Mouse (Mus musculus) forebrain, embryonic 11.5 days (tissue): ENCODE data around the gene Luc7l3. TPM values are rescaled to one million over a fixed set of nuclear protein-coding genes. Genes with fewer than 3 reads are reported as not detected.

Experiments
- ATAC-seq: fragments of 200-750 bp; cut with Nextera tagmentation; replicated peaks from 2 replicates; pipeline ENCODE4 v1.8.0; 2017; ENCODE audit warnings: moderate TSS enrichment; ENCODE audit not compliant: low FRiP score
- DNase-seq: peaks from one replicate; pipeline ENCODE4 v3.0.0-alpha.2; 2017; ENCODE audit warnings: low spot score
- H3K27ac ChIP-seq: fragments of 300-500 bp; sonication (generic); 2 replicates; pipeline ENCODE4 v1.5.1; 2014; ENCODE audit warnings: low read depth, low read length
- H3K27me3 ChIP-seq: fragments of 300-500 bp; sonication (generic); 2 replicates; pipeline ENCODE4 v1.6.1; 2014; ENCODE audit warnings: mild to moderate bottlenecking, low read length, mixed read lengths; ENCODE audit not compliant: control insufficient read depth, insufficient read depth
- H3K36me3 ChIP-seq: fragments of 300-500 bp; sonication (generic); 2 replicates; pipeline ENCODE4 v1.6.1; 2014; ENCODE audit warnings: mild to moderate bottlenecking, low read length, moderate library complexity, mixed read lengths; ENCODE audit not compliant: control insufficient read depth, insufficient read depth
- H3K4me1 ChIP-seq: fragments of 300-500 bp; sonication (generic); replicated peaks from 2 replicates; pipeline ENCODE4 v1.6.1; 2014; ENCODE audit warnings: low read length, mixed read lengths; ENCODE audit not compliant: control insufficient read depth, insufficient read depth
- H3K4me2 ChIP-seq: fragments of 300-500 bp; sonication (generic); 2 replicates; pipeline ENCODE4 v1.6.1; 2014; ENCODE audit warnings: low read depth, mild to moderate bottlenecking, low read length, moderate library complexity, mixed read lengths; ENCODE audit not compliant: severe bottlenecking
- H3K4me3 ChIP-seq: fragments of 300-500 bp; sonication (generic); 2 replicates; pipeline ENCODE4 v1.5.1; 2014; ENCODE audit warnings: low read depth, low read length
- H3K9ac ChIP-seq: fragments of 300-500 bp; sonication (generic); 2 replicates; pipeline ENCODE4 v1.6.1; 2014; ENCODE audit warnings: low read length
- H3K9me3 ChIP-seq: fragments of 300-500 bp; sonication (generic); 2 replicates; pipeline ENCODE4 v1.6.1; 2016; ENCODE audit warnings: low read length, mixed read lengths; ENCODE audit not compliant: control insufficient read depth
- WGBS: fragments of 180-500 bp; shearing (Covaris S2); extraction: QIAGEN DNeasy Blood & Tissue Kit; methylation state at CpG from one replicate; pipeline ENCODE4 v1.1.7; 2014; 5-methylcytosine and 5-hydroxymethylcytosine counted together
- polyA plus RNA-seq: library from polyadenylated mRNA; unstranded; fragments of >200 nt; fragmentation: Nextera tagmentation; extraction: Ambion mirVana; gene quantifications from 2 replicates; pipeline ENCODE4 v1.2.1, GENCODE M21; 2014

Luc7l3 gene
- polyA plus RNA-seq, 1 experiment from 2014 or later, result 136 TPM

GRCm38 (mm10) chr11:94320969-94321930 lies 538 bp downstream of the Luc7l3 start:
- under 1% methylated on average over 65 of the region's 67 CpGs for WGBS
- peaks cover 2% of the 10 kb centered on the region; the same call in 1 of the 2 replicates for H3K36me3 ChIP-seq
- H3K4me2 ChIP-seq, result peak overlapping the region; percentile 72
- peaks cover 7% of the 10 kb centered on the region; the same call in 1 of the 2 replicates for H3K4me1 ChIP-seq
- DNase-seq, result peak; percentile 78
- peak overlapping the region; percentile 97 for H3K9ac ChIP-seq
- no peaks in the 10 kb centered on the region for H3K27me3 ChIP-seq
- peak; percentile 70 for ATAC-seq
- H3K4me3 ChIP-seq, result peak overlapping the region; percentile 91
- peak overlapping the region; percentile 94 for H3K27ac ChIP-seq
- no peaks in the 10 kb centered on the region for H3K9me3 ChIP-seq

- 92% methylated on average over 5 of the region's 5 CpGs for WGBS
- Histone ChIP-seq H3K27ac (no peak overlapping the region), H3K9me3 (no peaks in the 10 kb centered on the region), H3K27me3 (no peaks in the 10 kb centered on the region), H3K9ac (no peak overlapping the region), H3K4me1 (peaks cover 7% of the 10 kb centered on the region; the same call in 1 of the 2 replicates), H3K4me3 (no peak overlapping the region), H3K36me3 (peaks cover 2% of the 10 kb centered on the region; the same call in 1 of the 2 replicates), H3K4me2 (no peak overlapping the region)
- DNase-seq (no peak), ATAC-seq (no peak)
Measured at GRCm38 (mm10) chr11:94318056-94318455, 3.7 kb downstream of the Luc7l3 start.

GRCm38 (mm10) chr11:94317515-94317914 lies 4.3 kb downstream of the Luc7l3 start:
- Histone ChIP-seq H3K9me3 (no peaks in the 10 kb centered on the region), H3K27me3 (no peaks in the 10 kb centered on the region), H3K4me2 (no peak overlapping the region), H3K9ac (no peak overlapping the region), H3K36me3 (peaks cover 2% of the 10 kb centered on the region; the same call in 1 of the 2 replicates), H3K4me3 (no peak overlapping the region), H3K4me1 (peaks cover 7% of the 10 kb centered on the region; the same call in 1 of the 2 replicates), H3K27ac (no peak overlapping the region)
- ATAC-seq (no peak), DNase-seq (no peak)
- 64% methylated on average over 4 of the region's 4 CpGs for WGBS

- WGBS, result 83% methylated on average over 1 of the region's 1 CpGs
- H3K27me3 ChIP-seq, result no peaks in the 10 kb centered on the region
- DNase-seq (no peak), ATAC-seq (no peak)
- no peak overlapping the region for H3K9ac ChIP-seq
- no peaks in the 10 kb centered on the region for H3K9me3 ChIP-seq
- no peak overlapping the region for H3K4me3 ChIP-seq
- no peak overlapping the region for H3K4me2 ChIP-seq
- peaks cover 2% of the 10 kb centered on the region; the same call in 1 of the 2 replicates for H3K36me3 ChIP-seq
- H3K27ac ChIP-seq, result no peak overlapping the region
- H3K4me1 ChIP-seq, result peaks cover 7% of the 10 kb centered on the region; the same call in 1 of the 2 replicates
Measured at GRCm38 (mm10) chr11:94317014-94317413, 4.8 kb downstream of the Luc7l3 start.

- Histone ChIP-seq H3K9ac (no peak overlapping the region), H3K36me3 (peaks cover 2% of the 10 kb centered on the region; the same call in 1 of the 2 replicates), H3K9me3 (no peaks in the 10 kb centered on the region), H3K4me2 (no peak overlapping the region), H3K27ac (no peak overlapping the region), H3K27me3 (no peaks in the 10 kb centered on the region), H3K4me1 (peaks cover 7% of the 10 kb centered on the region; the same call in 1 of the 2 replicates), H3K4me3 (no peak overlapping the region)
- DNase-seq (no peak), ATAC-seq (no peak)
- WGBS, result 82% methylated on average over 2 of the region's 2 CpGs
Measured at GRCm38 (mm10) chr11:94316528-94316927, 5.3 kb downstream of the Luc7l3 start.

GRCm38 (mm10) chr11:94315308-94315707 lies 6.5 kb downstream of the Luc7l3 start:
- WGBS, result 85% methylated on average over 1 of the region's 1 CpGs
- H3K4me1 ChIP-seq, result peaks cover 5% of the 10 kb centered on the region; the same call in 1 of the 2 replicates
- ATAC-seq (no peak), DNase-seq (no peak)
- H3K9me3 ChIP-seq, result no peaks in the 10 kb centered on the region
- H3K4me3 ChIP-seq, result no peak overlapping the region
- H3K27ac ChIP-seq, result no peak overlapping the region
- no peak overlapping the region for H3K9ac ChIP-seq
- H3K36me3 ChIP-seq, result peaks cover 2% of the 10 kb centered on the region; the same call in 1 of the 2 replicates
- no peak overlapping the region for H3K4me2 ChIP-seq
- H3K27me3 ChIP-seq, result no peaks in the 10 kb centered on the region

- Histone ChIP-seq H3K9ac (no peak overlapping the region), H3K4me1 (peaks cover 5% of the 10 kb centered on the region; the same call in 1 of the 2 replicates), H3K4me3 (no peak overlapping the region), H3K4me2 (no peak overlapping the region), H3K36me3 (peaks cover 2% of the 10 kb centered on the region; the same call in 1 of the 2 replicates), H3K27me3 (no peaks in the 10 kb centered on the region), H3K27ac (no peak overlapping the region), H3K9me3 (no peaks in the 10 kb centered on the region)
- DNase-seq, result no peak
- no peak for ATAC-seq
- WGBS, result 96% methylated on average over 2 of the region's 2 CpGs
Measured at GRCm38 (mm10) chr11:94314098-94314652, 7.6 kb downstream of the Luc7l3 start.

- no peak for ATAC-seq
- H3K4me3 ChIP-seq, result no peak overlapping the region
- WGBS, result 92% methylated on average over 1 of the region's 1 CpGs
- no peak for DNase-seq
- H3K9me3 ChIP-seq, result no peaks in the 10 kb centered on the region
- no peak overlapping the region for H3K4me2 ChIP-seq
- H3K4me1 ChIP-seq, result 0 out of 2 replicates have a peak, but pooled peaks cover 2% of the 10 kb centered on the region
- no peaks in the 10 kb centered on the region for H3K27me3 ChIP-seq
- H3K9ac ChIP-seq, result no peak overlapping the region
- no peak overlapping the region for H3K27ac ChIP-seq
- H3K36me3 ChIP-seq, result no peaks in the 10 kb centered on the region; the same call in 1 of the 2 replicates
Measured at GRCm38 (mm10) chr11:94312733-94313132, 9.1 kb downstream of the Luc7l3 start.
